Mouse (Mus musculus) cerebellum, adult 2 months (tissue): ENCODE data around the gene Cul4a. TPM values are rescaled to one million over a fixed set of nuclear protein-coding genes. Genes with fewer than 3 reads are reported as not detected.

Experiments
- DNase-seq, 2 experiments: peaks; one replicate each; pipeline ENCODE4 v3.0.0; 2021
- H3K27ac ChIP-seq: fragments of 200-500 bp; 2 replicates; pipeline ENCODE4 v1.5.1; 2012; ENCODE audit warnings: low read length, control low read depth, inconsistent platforms; ENCODE audit not compliant: insufficient read depth
- H3K27me3 ChIP-seq: fragments of 200-500 bp; 2 replicates; pipeline ENCODE4 v1.6.1; 2012; ENCODE audit warnings: inconsistent platforms, mild to moderate bottlenecking, low read length, moderate library complexity; ENCODE audit not compliant: control insufficient read depth, insufficient read depth
- H3K4me1 ChIP-seq: fragments of 200-500 bp; 2 replicates; pipeline ENCODE4 v1.6.1; 2011; ENCODE audit warnings: low read length; ENCODE audit not compliant: control insufficient read depth, insufficient read depth
- H3K4me3 ChIP-seq: fragments of 200-500 bp; replicated peaks from 2 replicates; pipeline ENCODE3; 2011; ENCODE audit warnings: mild to moderate bottlenecking, low read depth, low read length, control low read depth; ENCODE audit not compliant: insufficient read depth
- CTCF ChIP-seq: fragments of 200-500 bp; IDR thresholded peaks from 2 replicates; pipeline ENCODE4 v1.5.1; 2011; ENCODE audit warnings: low read depth, mild to moderate bottlenecking, control low read depth, low read length, moderate library complexity, borderline replicate concordance; ENCODE audit not compliant: insufficient read depth
- POLR2A ChIP-seq: fragments of 200-500 bp; IDR thresholded peaks from 2 replicates; pipeline ENCODE4 v1.6.1; 2011; ENCODE audit warnings: low read length, control low read depth, borderline replicate concordance; ENCODE audit not compliant: insufficient read depth
- whole genome bisulfite sequencing: fragments of 180-500 bp; shearing (Covaris S2); methylation state at CpG from one replicate; pipeline ENCODE4 v1.1.7; 2018; 5-methylcytosine and 5-hydroxymethylcytosine counted together
- polyA plus RNA-seq: library from polyadenylated mRNA; depleted of rRNA; stranded (reverse); fragments of >200 nt; gene quantifications from 2 replicates; pipeline ENCODE4 v1.2.3, GENCODE M21; 2012

Cul4a gene
- polyA plus RNA-seq, 1 experiment = 54.5 TPM

GRCm38 (mm10) chr8:13149287-13149686 lies 43.9 kb downstream of the Cul4a start:
- TF ChIP-seq CTCF = no peak
- no peak for TF ChIP-seq POLR2A
- Histone ChIP-seq H3K27me3 (no peaks in the 10 kb centered on the region), H3K4me3 (no peak overlapping the region), H3K27ac (no peak overlapping the region), H3K4me1 (peaks cover 2% of the 10 kb centered on the region; the same call in 1 of the 2 replicates)
- WGBS = 99% methylated on average over 2 of the region's 2 CpGs
- DNase-seq = no peak

GRCm38 (mm10) chr8:13149866-13150265 lies 44.4 kb downstream of the Cul4a start:
- Histone ChIP-seq H3K4me1 (peaks cover 2% of the 10 kb centered on the region; the same call in 1 of the 2 replicates), H3K27me3 (no peaks in the 10 kb centered on the region), H3K27ac (no peak overlapping the region), H3K4me3 (no peak overlapping the region)
- 36% methylated on average over 5 of the region's 5 CpGs for WGBS
- TF ChIP-seq CTCF (no peak), POLR2A (no peak)
- DNase-seq = peak; percentile 39 to 45

GRCm38 (mm10) chr8:13150929-13151328 lies 45.5 kb downstream of the Cul4a start:
- Histone ChIP-seq H3K27ac (no peak overlapping the region), H3K27me3 (no peaks in the 10 kb centered on the region), H3K4me3 (no peak overlapping the region), H3K4me1 (peaks cover 2% of the 10 kb centered on the region; the same call in 1 of the 2 replicates)
- no peak for DNase-seq
- TF ChIP-seq CTCF (no peak), POLR2A (no peak)
- WGBS = 77% methylated on average over 2 of the region's 2 CpGs

- H3K4me1 ChIP-seq = peaks cover 2% of the 10 kb centered on the region
- no peaks in the 10 kb centered on the region for H3K27me3 ChIP-seq
- H3K27ac ChIP-seq = no peak overlapping the region
- 83% methylated on average over 9 of the region's 9 CpGs for WGBS
- H3K4me3 ChIP-seq = no peak overlapping the region
- no peak for DNase-seq
- TF ChIP-seq POLR2A (no peak), CTCF (no peak)
Observed at GRCm38 (mm10) chr8:13154099-13154498, 48.7 kb downstream of the Cul4a start.

GRCm38 (mm10) chr8:13155358-13155757 lies 49.9 kb downstream of the Cul4a start:
- H3K4me3 ChIP-seq = no peak overlapping the region
- DNase-seq = no peak
- TF ChIP-seq CTCF (no peak), POLR2A (no peak)
- 79% methylated on average over 9 of the region's 9 CpGs for WGBS
- H3K27ac ChIP-seq = no peak overlapping the region
- H3K27me3 ChIP-seq = no peaks in the 10 kb centered on the region
- no peaks in the 10 kb centered on the region; the same call in 1 of the 2 replicates for H3K4me1 ChIP-seq

- Histone ChIP-seq H3K4me1 (no peaks in the 10 kb centered on the region; the same call in 1 of the 2 replicates), H3K4me3 (no peak overlapping the region)
Observed at GRCm38 (mm10) chr8:13156327-13157097, 51.1 kb downstream of the Cul4a start.

GRCm38 (mm10) chr8:13158718-13159376 lies 53.4 kb downstream of the Cul4a start, which contains the start of gene Lamp1:
Lamp1 (plus strand) TSS chr8:13159161.
- peak; percentile 58 for TF ChIP-seq POLR2A
- no peak for TF ChIP-seq CTCF
- Histone ChIP-seq H3K4me1 (no peaks in the 10 kb centered on the region; the same call in 1 of the 2 replicates), H3K27me3 (no peaks in the 10 kb centered on the region), H3K27ac (peak within 1 kb of the TSS; percentile 74), H3K4me3 (peak within 1 kb of the TSS; percentile 87)
- peak; percentile 98 to 99 for DNase-seq
- under 1% methylated on average over 50 of the region's 50 CpGs for WGBS

More at GRCm38 (mm10) chr8:13156327-13157097, 51.1 kb downstream of the Cul4a start:
- WGBS = 69% methylated on average over 12 of the region's 12 CpGs
- H3K27ac ChIP-seq = no peak overlapping the region
- TF ChIP-seq POLR2A (no peak), CTCF (no peak)
- H3K27me3 ChIP-seq = no peaks in the 10 kb centered on the region
- DNase-seq = no peak

- peak overlapping the region; percentile 51 for H3K27ac ChIP-seq
- no peaks in the 10 kb centered on the region for H3K27me3 ChIP-seq
- 2% methylated on average over 48 of the region's 49 CpGs for WGBS
- H3K4me3 ChIP-seq = peak overlapping the region; percentile 69
- H3K4me1 ChIP-seq = no peaks in the 10 kb centered on the region; the same call in 1 of the 2 replicates
- no peak for TF ChIP-seq CTCF
- TF ChIP-seq POLR2A = no peak
- DNase-seq = no peak
Observed at GRCm38 (mm10) chr8:13159377-13159881, 54.0 kb downstream of the Cul4a start.
